Mouse (Mus musculus) erythroid progenitor cell, adult 5-6 weeks (primary cell): ENCODE measurements around the gene Adamts13. TPM values are rescaled to one million over a fixed set of nuclear protein-coding genes. Genes with fewer than 3 reads are reported as not detected.

Experiments
- ATAC-seq: replicated peaks from 2 replicates; pipeline ENCODE4 v1.8.0; 2016; ENCODE audit warnings: moderate number of reproducible peaks, mild to moderate bottlenecking, moderate TSS enrichment, inconsistent platforms; ENCODE audit not compliant: poor library complexity, low FRiP score, severe bottlenecking
- total RNA-seq, 2 experiments: library from RNA; stranded (forward) in 1 of 2; stranded (reverse) in 1 of 2; fragments of 150-400 nt in 1 of 2; fragments of 186-747, 209-891 nt in 1 of 2; gene quantifications; 2 replicates each; pipeline versions ENCODE4 v1.2.3 to v1.2.4; 2015 to 2017; ENCODE audit warnings: low replicate concordance in 2 of 2

Adamts13 gene
- total RNA-seq (2015; ENCODE audit: low replicate concordance), result not detected in 2 replicates
- total RNA-seq (2017; ENCODE audit: low replicate concordance), result not detected in 2 replicates

DNA sequence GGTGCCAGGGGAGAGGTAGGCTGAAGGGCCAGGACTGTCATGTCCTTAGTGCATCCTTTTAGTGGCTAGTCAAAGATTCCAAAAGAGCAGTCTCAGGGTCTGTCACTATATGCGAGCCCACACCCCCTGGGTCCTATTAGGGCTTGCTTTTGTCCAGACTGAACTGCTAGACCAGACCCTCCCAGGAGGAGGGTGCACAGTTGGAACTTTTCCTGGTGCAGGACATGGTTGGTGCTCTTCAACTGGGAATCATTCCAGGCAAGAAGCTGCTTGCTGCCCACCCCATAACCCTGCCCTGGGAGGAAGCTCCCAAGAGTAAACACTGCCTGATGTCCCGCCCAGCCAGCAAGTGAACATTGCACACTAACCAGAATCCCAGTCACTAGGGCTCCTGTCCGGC is at the start of gene Adamts13:
Gene Adamts13 (plus strand): TSS at position 301 of the 400 bp plus-strand sequence.
- ATAC-seq, result no peak

- no peak for ATAC-seq
Measured at GRCm38 (mm10) chr2:26927745-26928476, 45.3 kb upstream of the Adamts13 start.

GRCm38 (mm10) chr2:26930390-26930789 is 42.8 kb upstream of the Adamts13 start:
- peak; percentile 41; the same call in 1 of the 2 replicates for ATAC-seq

- 0 out of 2 replicates have a peak, but pooled peaks have one; percentile 14 for ATAC-seq
Measured at GRCm38 (mm10) chr2:26932473-26933303, 40.5 kb upstream of the Adamts13 start.

- ATAC-seq, result peak; percentile 89
Measured at GRCm38 (mm10) chr2:26933304-26934055, 39.7 kb upstream of the Adamts13 start, which contains the start of the genes Surf4 and Stkld1. Gene Surf4 (minus strand): TSS chr2:26933928. Gene Stkld1 (plus strand): TSS chr2:26934047.

DNA sequence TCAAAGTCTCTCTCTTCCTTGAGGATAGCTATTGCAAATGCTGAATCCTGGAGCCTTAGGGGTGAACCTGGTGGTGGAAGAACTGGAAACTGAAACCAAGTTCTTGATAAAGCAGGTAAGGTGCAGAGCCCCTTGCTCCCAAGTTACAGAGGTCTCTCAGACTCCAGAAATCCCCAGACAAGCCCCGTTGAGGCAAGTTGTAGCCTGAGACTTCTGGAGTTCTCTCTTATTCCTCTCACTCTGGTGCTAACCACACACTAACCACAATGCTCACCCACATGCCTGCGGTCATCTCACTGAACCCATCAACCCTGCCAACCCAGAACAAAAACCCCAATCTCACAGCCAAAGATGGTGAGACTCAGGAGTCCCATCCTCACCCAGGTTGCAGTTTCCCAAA is 37.9 kb upstream of the Adamts13 start:
- ATAC-seq, result no peak

GRCm38 (mm10) chr2:26936425-26936824 is 36.8 kb upstream of the Adamts13 start:
- ATAC-seq, result no peak

- ATAC-seq, result no peak
Measured at GRCm38 (mm10) chr2:26941539-26941938, 31.7 kb upstream of the Adamts13 start.

GRCm38 (mm10) chr2:26943253-26943652 is 30.0 kb upstream of the Adamts13 start:
- ATAC-seq, result no peak

GRCm38 (mm10) chr2:26950411-26950810 is 22.8 kb upstream of the Adamts13 start:
- no peak for ATAC-seq

- no peak for ATAC-seq
Measured at GRCm38 (mm10) chr2:26951346-26951905, 21.8 kb upstream of the Adamts13 start.

- no peak for ATAC-seq
Measured at GRCm38 (mm10) chr2:26952193-26952592, 21.0 kb upstream of the Adamts13 start.

DNA sequence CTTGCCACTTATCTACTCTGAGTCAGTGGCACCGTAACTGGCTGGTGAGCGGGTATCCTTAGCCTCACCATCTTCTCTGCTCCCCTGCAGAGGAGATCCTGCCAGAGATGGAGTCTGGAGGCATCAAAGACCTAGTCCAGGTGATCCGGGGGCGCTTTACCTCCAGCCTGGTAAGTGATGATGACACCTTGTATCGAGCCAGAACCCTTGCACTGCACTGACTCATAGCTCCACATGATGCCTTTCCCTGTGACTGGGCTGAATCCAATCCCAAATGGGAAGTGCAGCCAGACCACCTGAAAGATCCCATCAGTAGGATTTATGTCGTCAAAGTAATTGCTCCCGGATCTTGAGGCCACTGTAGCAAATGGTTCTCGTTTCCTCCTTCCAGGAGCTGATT is 20.4 kb upstream of the Adamts13 start:
- ATAC-seq, result no peak

DNA sequence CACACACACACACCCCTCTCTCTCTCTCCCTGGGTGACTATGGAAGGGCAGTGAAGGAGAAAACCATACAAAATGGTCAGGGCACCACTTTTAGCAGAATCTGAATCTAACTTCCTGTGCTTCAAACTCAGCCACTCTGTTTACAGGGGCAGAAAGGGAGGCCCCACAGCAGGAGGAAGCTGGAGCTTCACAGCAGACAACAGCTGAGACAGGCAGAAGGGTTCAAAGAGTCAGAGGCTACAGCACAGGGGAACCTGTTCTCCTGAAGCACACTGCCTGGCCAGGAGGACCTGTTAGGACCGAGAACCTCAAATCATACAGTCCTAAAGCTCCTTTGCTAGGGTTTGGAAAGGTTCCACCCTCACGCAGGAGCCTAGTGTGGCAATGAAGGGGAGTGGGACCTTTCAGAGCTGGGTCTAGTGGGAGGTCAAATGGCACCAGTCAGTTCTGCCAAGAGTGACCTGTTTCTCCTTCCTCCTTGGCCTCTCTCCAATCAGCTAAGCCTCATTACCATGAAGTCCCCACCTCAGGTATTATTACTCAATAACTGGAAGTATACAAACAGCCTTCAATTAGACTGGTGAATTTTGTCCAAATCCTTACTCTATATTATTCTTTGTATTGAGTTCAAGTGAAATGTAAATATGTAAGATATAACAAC is 18.4 kb upstream of the Adamts13 start:
- ATAC-seq, result no peak

DNA sequence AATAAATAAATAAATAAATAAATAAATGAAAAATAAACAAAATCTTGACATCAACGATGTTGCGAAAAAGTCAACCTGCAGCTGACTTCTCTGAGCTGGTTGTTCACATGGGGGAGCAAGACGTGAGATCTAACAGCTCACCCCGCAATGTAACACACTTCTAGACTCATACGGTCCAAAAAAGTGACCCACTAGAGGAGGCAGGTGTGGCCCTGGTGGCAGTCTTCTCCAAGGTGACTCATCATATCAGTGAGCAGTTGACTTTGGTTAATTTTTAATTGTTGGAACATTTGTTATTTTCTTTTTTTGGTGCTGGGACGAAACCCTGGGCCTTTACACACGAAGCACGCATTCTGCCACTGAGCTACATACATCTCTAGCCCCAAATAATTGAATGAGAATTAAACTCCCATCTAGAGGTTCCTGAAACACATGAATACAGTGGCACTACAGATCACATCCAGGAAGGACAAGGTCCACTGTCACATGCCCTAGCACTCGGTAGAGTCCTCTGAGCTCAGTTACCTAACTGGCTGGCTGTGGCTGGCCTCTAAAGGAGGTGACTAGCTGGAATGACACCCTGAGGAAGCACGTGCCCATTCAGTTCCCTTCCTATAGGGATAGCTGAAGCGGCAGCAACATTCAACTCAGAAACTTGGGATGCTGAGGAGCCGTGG is 16.3 kb upstream of the Adamts13 start:
- no peak for ATAC-seq

DNA sequence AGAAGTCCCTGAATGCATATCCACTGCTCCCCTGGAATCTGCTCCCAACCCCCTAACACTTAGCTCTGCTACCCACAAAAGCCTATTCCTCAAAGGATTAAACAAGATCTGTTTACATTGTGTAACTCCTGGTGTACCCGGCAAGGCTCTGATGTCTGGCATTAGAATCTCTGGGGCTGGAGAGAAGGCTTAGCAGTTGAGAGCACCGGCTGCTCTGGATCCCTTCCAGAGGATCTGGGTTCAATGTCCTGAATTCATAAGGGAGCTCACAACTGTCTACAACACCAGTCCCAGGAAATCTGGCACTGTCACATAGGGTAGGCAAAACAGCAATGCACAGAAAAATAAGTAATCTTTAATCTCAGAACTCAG is 15.7 kb upstream of the Adamts13 start:
- no peak for ATAC-seq

DNA sequence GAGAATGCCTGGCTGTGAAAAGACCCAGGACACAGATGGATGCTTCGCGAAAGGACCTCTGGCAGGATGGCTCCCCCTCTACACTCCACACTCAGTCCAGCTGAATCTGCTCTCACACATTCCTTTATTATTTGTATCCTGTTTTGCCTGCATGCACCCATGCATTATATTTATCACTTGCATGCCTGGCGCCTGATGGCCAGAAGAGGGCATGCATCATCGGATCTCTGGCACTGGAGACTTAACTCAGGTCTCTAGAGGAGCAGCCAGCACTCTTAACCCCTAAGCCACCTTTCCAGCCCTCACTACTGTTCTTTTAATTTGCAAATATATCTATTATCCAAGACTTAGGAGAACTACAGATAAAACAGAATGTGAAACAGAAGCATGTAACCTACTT is 12.5 kb upstream of the Adamts13 start:
- ATAC-seq, result no peak

- ATAC-seq, result peak; percentile 95
Measured at GRCm38 (mm10) chr2:26963923-26964723, 9.1 kb upstream of the Adamts13 start, which contains the start of gene Rexo4. Gene Rexo4 (minus strand): TSS chr2:26964386.
